Mouse (Mus musculus) heart, embryonic 16.5 days (tissue): ENCODE measurements around the gene Rgs14. TPM values are rescaled to one million over a fixed set of nuclear protein-coding genes. Genes with fewer than 3 reads are reported as not detected.

Experiments
- ATAC-seq: fragments of 200-750 bp; cut with Nextera tagmentation; replicated peaks from 2 replicates; pipeline ENCODE4 v1.8.0; 2017; ENCODE audit warnings: moderate number of reproducible peaks; ENCODE audit not compliant: insufficient read depth, low FRiP score; ENCODE audit errors: extremely low read depth
- H3K27ac ChIP-seq: fragments of 300-500 bp; sonication (generic); 2 replicates; pipeline ENCODE4 v1.5.1; 2014; ENCODE audit warnings: mild to moderate bottlenecking, low read length, control low read depth, moderate library complexity
- H3K27me3 ChIP-seq: fragments of 300-500 bp; sonication (generic); 2 replicates; pipeline ENCODE4 v1.6.1; 2014; ENCODE audit warnings: low read length, mixed read lengths; ENCODE audit not compliant: control insufficient read depth, insufficient read depth
- H3K36me3 ChIP-seq: fragments of 300-500 bp; sonication (generic); 2 replicates; pipeline ENCODE4 v1.6.1; 2014; ENCODE audit not compliant: control insufficient read depth, insufficient read depth
- H3K4me1 ChIP-seq: fragments of 300-500 bp; sonication (generic); 2 replicates; pipeline ENCODE4 v1.6.1; 2014; ENCODE audit warnings: low read length, mixed read lengths; ENCODE audit not compliant: control insufficient read depth, insufficient read depth
- H3K4me2 ChIP-seq: fragments of 300-500 bp; sonication (generic); 2 replicates; pipeline ENCODE4 v1.6.1; 2014; ENCODE audit warnings: low read depth, mild to moderate bottlenecking, control low read depth, low read length
- H3K4me3 ChIP-seq: fragments of 300-500 bp; sonication (generic); 2 replicates; pipeline ENCODE4 v1.5.1; 2014; ENCODE audit warnings: mild to moderate bottlenecking, control low read depth, low read length
- H3K9ac ChIP-seq: fragments of 300-500 bp; sonication (generic); 2 replicates; pipeline ENCODE4 v1.6.1; 2014; ENCODE audit warnings: low read length, control low read depth
- H3K9me3 ChIP-seq: fragments of 300-500 bp; sonication (generic); replicated peaks from 2 replicates; pipeline ENCODE4 v1.6.1; 2016; ENCODE audit warnings: low read length; ENCODE audit not compliant: control insufficient read depth
- WGBS: fragments of 180-500 bp; shearing (Covaris S2); extraction: QIAGEN DNeasy Blood & Tissue Kit; methylation state at CpG from one replicate; pipeline ENCODE4 v1.1.7; 2014; 5-methylcytosine and 5-hydroxymethylcytosine counted together
- polyA plus RNA-seq: library from polyadenylated mRNA; unstranded; fragments of >200 nt; fragmentation: Nextera tagmentation; extraction: Ambion mirVana; gene quantifications from 2 replicates; pipeline ENCODE4 v1.2.1, GENCODE M21; 2015

Rgs14 gene
- 1.4 and 2.4 TPM in 2 replicates for polyA plus RNA-seq

DNA sequence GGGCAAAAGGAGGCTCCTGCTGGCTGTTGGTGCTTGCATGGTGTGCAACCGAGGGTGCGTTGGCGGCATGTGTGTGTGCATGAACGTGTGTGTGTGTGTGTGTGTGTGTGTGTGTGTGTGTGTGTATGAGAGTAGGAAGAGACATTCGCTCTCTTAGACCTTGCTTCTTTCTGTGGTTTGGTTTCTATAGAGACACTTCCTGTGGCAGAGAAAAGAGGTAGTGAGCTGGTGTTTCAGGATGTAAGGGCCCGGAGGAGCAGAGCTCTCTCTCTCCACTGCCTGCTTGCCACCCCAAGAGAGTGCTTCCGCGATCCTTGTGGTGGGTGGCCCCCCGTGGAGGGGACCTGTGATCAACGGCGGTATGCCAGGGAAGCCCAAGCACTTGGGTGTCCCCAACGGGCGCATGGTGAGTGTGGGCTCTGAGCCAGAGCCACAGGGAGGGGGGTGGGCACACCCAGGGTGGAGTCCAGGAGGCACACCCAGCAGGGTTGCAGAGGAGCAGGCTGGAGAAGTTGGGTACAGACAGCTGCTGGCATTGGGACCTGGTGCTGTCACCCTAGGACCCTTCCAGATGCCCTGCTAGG lies at the start of gene Rgs14:
TSS of gene Rgs14 (plus strand) at position 202 of the 584 bp plus-strand sequence.
- Histone ChIP-seq H3K27ac (peak within 1 kb of the TSS; percentile 35; the same call in 1 of the 2 replicates), H3K4me1 (peaks cover 6% of the 10 kb centered on the region), H3K9ac (peak within 1 kb of the TSS; percentile 49; the same call in 1 of the 2 replicates), H3K4me2 (peak within 1 kb of the TSS; percentile 45), H3K4me3 (peak within 1 kb of the TSS; percentile 45), H3K9me3 (no peaks in the 10 kb centered on the region), H3K27me3 (peaks cover 17% of the 10 kb centered on the region), H3K36me3 (no peaks in the 10 kb centered on the region)
- peak; percentile 66 for ATAC-seq
- 44% methylated on average over 13 of the region's 13 CpGs for WGBS

DNA sequence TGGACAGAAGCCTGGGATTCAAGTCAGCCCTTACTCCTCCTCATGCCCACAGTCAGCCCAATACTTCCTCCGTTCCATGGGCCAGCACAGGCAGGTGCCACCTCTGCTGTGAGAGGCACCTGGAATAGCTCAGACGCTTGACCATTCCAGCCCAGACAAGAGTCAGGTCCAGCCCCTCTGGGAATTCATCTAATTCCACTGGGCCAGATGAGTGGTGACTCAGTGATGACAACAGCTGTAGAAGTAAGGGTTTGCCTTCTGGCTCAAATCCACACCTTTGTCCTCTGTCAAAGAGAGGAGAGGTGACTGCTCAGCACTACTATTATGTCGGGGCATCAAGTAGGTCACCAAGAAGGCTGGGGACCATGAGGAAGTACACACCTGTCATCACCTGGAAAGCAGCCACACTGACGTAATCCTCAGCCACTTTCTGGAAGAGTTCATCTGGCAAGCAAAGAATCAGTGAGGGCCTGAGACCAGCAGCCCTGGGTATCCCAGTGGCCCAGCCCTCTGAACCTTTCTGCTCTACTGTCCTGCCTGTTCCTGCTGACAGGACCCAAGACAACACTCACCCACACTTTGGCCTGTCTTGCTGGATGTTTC lies 49.5 kb upstream of the Rgs14 start, which contains the start of gene Prelid1:
TSS of gene Prelid1 (plus strand) at position 570 of the 603 bp plus-strand sequence.
- Histone ChIP-seq H3K4me1 (peaks cover 24% of the 10 kb centered on the region), H3K9ac (peak within 1 kb of the TSS; percentile 88), H3K27ac (no peak within 1 kb of the TSS), H3K9me3 (no peaks in the 10 kb centered on the region), H3K36me3 (peaks cover 27% of the 10 kb centered on the region), H3K4me2 (peak within 1 kb of the TSS; percentile 79), H3K4me3 (peak within 1 kb of the TSS; percentile 76), H3K27me3 (no peaks in the 10 kb centered on the region)
- WGBS: 52% methylated on average over 4 of the region's 4 CpGs
- no peak for ATAC-seq

DNA sequence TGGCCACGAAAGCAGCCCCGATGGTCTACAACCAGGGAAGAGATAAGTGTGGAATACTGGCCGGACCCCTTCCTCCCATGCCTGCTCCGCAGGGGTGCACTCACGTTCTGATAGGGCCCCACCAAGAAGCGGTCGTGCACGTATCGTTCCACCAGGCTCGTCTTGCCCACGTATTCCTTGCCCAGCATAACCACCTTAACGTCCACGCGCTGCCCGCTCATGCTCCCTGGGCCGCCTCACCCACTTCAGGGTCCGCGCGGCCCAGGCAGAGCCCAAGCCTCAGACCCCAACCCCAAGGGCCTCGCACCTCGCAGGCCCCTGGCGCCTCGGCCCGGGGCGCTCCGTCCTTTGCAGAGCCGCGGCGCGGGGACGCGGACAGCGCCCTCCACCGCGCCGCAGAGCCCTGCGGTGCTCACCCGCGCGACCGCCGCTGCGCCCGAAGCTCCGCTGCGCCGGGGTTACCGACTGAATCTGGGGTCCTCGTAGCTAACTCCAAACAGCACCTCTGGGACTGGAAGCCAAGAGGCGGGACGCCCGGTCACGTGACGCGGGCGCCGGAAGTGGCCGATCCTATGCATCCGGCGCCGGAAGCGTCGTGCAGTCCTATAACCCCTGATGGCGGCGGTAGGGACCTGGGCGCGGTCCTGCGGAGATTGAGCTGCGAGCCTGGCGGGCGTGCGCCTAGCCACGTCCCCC lies 48.0 kb upstream of the Rgs14 start, which contains the start of gene Rab24:
TSS of gene Rab24 (minus strand) at position 513 of the 696 bp plus-strand sequence.
- Histone ChIP-seq H3K36me3 (peaks cover 36% of the 10 kb centered on the region), H3K9me3 (no peaks in the 10 kb centered on the region), H3K9ac (peak within 1 kb of the TSS; percentile 88), H3K4me1 (peaks cover 30% of the 10 kb centered on the region), H3K27ac (peak within 1 kb of the TSS; percentile 79), H3K4me3 (peak within 1 kb of the TSS; percentile 76), H3K4me2 (peak within 1 kb of the TSS; percentile 79), H3K27me3 (no peaks in the 10 kb centered on the region)
- WGBS: under 1% methylated on average over 73 of the region's 73 CpGs
- peak; percentile 89 for ATAC-seq

DNA sequence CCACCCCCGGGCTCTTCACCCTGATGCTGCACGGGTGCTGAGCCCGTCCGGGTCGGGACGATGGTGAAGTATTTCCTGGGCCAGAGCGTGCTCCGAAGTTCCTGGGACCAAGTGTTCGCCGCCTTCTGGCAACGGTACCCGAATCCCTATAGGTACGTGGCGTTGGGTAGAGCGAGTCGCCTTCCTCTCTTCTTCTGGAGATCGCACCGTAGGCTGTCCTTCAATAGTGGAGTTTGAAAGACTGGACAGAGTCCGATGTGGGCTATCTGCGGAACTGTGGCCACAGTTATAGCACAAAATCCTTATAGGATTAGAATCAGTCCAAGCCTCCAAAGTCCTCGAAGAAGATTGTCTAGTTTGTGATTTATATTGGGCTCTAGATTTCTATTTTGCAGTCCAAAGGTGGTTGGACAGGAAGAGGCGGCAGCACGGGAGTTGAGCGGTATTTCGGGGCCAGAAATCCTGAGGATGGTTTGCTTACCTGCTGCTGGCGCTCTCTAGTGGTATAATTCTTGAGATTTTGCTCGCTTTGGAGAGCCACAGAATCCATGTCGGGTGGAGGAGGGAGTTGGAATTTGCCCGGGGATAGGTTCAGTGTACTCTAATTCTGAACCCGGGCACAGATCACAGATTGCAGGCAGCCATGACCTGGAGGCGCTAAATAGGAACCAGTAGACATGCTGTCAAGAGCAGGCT lies 47.3 kb upstream of the Rgs14 start:
- peak overlapping the region; percentile 88 for H3K9ac ChIP-seq
- no peaks in the 10 kb centered on the region for H3K27me3 ChIP-seq
- peak overlapping the region; percentile 79 for H3K4me2 ChIP-seq
- WGBS: under 1% methylated on average over 31 of the region's 31 CpGs
- H3K4me1 ChIP-seq: peaks cover 35% of the 10 kb centered on the region
- peak; percentile 20; the same call in 1 of the 2 replicates for ATAC-seq
- peak overlapping the region; percentile 79 for H3K27ac ChIP-seq
- peak overlapping the region; percentile 76 for H3K4me3 ChIP-seq
- peaks cover 32% of the 10 kb centered on the region for H3K36me3 ChIP-seq
- no peaks in the 10 kb centered on the region for H3K9me3 ChIP-seq

DNA sequence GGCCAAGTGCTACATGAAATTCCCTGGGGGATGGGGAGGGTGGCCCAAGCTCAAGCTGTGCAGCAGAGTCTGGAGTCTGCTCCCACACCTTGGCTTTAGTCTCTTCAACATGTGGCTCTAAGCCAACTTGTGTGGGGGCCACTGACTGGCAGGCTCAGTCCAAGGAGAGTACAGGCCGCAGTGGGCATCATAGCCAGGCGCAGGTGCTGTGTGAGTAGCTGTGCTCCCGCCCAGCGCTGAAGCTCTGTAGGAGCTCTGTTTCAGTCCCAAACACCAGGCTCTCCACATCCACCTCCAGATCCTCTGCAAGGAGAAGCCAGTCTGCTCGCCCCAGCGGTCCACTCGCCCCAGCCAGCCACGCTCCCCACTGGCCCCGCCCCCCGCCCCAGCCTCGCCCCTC lies 43.9 kb upstream of the Rgs14 start:
- Histone ChIP-seq H3K9me3 (no peaks in the 10 kb centered on the region), H3K4me3 (no peak overlapping the region), H3K27ac (no peak overlapping the region), H3K9ac (no peak overlapping the region), H3K27me3 (no peaks in the 10 kb centered on the region), H3K4me2 (no peak overlapping the region), H3K36me3 (peaks cover 26% of the 10 kb centered on the region), H3K4me1 (peaks cover 47% of the 10 kb centered on the region)
- no peak for ATAC-seq
- 75% methylated on average over 11 of the region's 11 CpGs for whole genome bisulfite sequencing

DNA sequence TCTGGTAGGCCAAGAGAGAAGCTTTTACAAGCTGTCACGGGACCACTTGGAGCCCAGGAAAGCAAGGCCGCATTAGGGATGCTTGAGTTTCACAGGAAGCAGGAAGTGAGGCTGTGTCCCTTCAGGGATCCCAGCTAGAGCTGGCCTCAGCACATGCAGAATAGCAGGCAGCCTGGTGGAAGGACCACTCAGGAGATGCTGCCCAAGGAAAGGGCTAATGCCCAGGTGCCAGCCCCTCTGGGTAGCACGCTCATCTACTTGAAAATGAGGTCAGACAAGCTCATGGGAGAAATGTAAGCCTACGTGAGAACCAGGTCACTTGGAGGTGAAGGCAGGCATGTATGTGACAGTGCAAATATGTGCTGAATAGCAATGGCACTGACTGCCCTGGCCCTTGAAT lies 42.4 kb upstream of the Rgs14 start:
- Histone ChIP-seq H3K4me1 (peaks cover 45% of the 10 kb centered on the region), H3K27ac (no peak overlapping the region), H3K9me3 (no peaks in the 10 kb centered on the region), H3K9ac (no peak overlapping the region), H3K4me3 (no peak overlapping the region), H3K27me3 (no peaks in the 10 kb centered on the region), H3K36me3 (peaks cover 26% of the 10 kb centered on the region), H3K4me2 (no peak overlapping the region)
- WGBS: 37% methylated on average over 4 of the region's 4 CpGs
- ATAC-seq: no peak

DNA sequence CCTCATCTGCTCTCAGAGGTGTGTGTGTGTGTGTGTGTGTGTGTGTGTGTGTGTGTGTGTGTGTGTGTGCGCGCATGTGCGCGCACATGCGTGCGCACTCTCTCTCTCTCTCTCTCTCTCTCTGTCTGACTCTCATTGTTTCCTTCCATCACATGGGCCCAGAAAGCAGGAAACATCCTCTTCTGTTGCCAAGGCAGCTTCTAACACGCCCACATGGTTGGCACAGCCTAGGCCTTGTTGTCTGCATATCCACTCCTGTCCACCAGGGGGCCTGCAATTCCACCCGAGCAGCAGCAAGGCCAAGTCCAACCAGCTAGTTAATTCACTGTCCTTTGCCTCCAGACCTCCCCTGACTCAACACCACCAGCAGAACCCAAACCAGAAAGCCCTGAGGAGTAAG lies 41.9 kb upstream of the Rgs14 start:
- 55% methylated on average over 8 of the region's 8 CpGs for WGBS
- H3K36me3 ChIP-seq: peaks cover 26% of the 10 kb centered on the region
- no peak overlapping the region for H3K9ac ChIP-seq
- peak overlapping the region; percentile 66 for H3K4me2 ChIP-seq
- H3K9me3 ChIP-seq: no peaks in the 10 kb centered on the region
- peak overlapping the region; percentile 78; the same call in 1 of the 2 replicates for H3K4me3 ChIP-seq
- H3K27me3 ChIP-seq: no peaks in the 10 kb centered on the region
- H3K27ac ChIP-seq: no peak overlapping the region
- H3K4me1 ChIP-seq: peaks cover 43% of the 10 kb centered on the region
- ATAC-seq: peak; percentile 12; the same call in 1 of the 2 replicates

DNA sequence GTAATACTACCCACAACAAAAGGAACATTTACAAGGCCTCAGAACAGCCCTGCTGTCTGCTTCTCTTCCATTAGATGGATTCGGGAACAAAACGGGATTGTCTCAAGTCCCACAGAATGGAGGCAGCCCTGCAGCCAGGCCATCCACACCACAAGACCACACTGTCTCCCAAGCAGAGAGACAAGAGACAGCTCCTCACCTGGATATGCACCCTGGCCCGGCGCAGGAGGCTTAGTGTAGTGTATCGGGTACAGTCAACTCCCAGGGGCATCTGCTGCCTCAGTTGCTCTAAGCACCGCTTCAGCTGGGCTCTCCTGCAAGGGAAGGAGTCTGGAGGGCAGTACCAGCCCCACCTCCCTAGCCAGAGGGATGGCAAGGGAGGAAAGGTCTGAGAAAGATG lies 41.4 kb upstream of the Rgs14 start:
- Histone ChIP-seq H3K27ac (no peak overlapping the region), H3K27me3 (no peaks in the 10 kb centered on the region), H3K4me3 (peak overlapping the region; percentile 78), H3K36me3 (peaks cover 26% of the 10 kb centered on the region), H3K9ac (peak overlapping the region; percentile 74), H3K4me2 (peak overlapping the region; percentile 66), H3K9me3 (no peaks in the 10 kb centered on the region), H3K4me1 (peaks cover 38% of the 10 kb centered on the region)
- no peak for ATAC-seq
- 78% methylated on average over 6 of the region's 6 CpGs for WGBS
